Mouse (Mus musculus) limb, embryonic 10.5 days (tissue): ENCODE data around the gene Grhpr. TPM values are rescaled to one million over a fixed set of nuclear protein-coding genes. Genes with fewer than 3 reads are reported as not detected.
"Not testable (repeated sequence)": the region's sequence is repeated elsewhere in the genome, so short reads cannot be mapped to it uniquely, and the experiment has no call there.

Source experiments
- DNase-seq: peaks from one replicate; pipeline ENCODE4 v3.0.0-alpha.2; 2017; ENCODE audit warnings: low spot score
- H3K27ac ChIP-seq: fragments of 300-500 bp; sonication (generic); 2 replicates; pipeline ENCODE4 v1.5.1; 2016; ENCODE audit warnings: mild to moderate bottlenecking
- H3K27me3 ChIP-seq: fragments of 300-500 bp; sonication (generic); 2 replicates; pipeline ENCODE4 v1.6.1; 2016; ENCODE audit warnings: low read depth, mild to moderate bottlenecking; ENCODE audit not compliant: poor library complexity, severe bottlenecking
- H3K36me3 ChIP-seq: fragments of 300-500 bp; sonication (generic); 2 replicates; pipeline ENCODE4 v1.6.1; 2016; ENCODE audit warnings: mild to moderate bottlenecking, moderate library complexity
- H3K4me1 ChIP-seq: fragments of 300-500 bp; sonication (generic); 2 replicates; pipeline ENCODE4 v1.6.1; 2016
- H3K4me3 ChIP-seq: fragments of 300-500 bp; sonication (generic); 2 replicates; pipeline ENCODE4 v1.5.1; 2016; ENCODE audit warnings: mild to moderate bottlenecking, moderate library complexity
- H3K9me3 ChIP-seq: fragments of 300-500 bp; sonication (generic); replicated peaks from 2 replicates; pipeline ENCODE4 v1.6.1; 2016; ENCODE audit warnings: mild to moderate bottlenecking
- WGBS: fragments of 180-500 bp; shearing (Covaris S2); methylation state at CpG from one replicate; pipeline ENCODE4 v1.1.7; 2016; 5-methylcytosine and 5-hydroxymethylcytosine counted together
- polyA plus RNA-seq: library from polyadenylated mRNA; unstranded; fragments of >200 nt; fragmentation: Nextera tagmentation; extraction: Ambion mirVana; gene quantifications from 2 replicates; pipeline ENCODE4 v1.2.1, GENCODE M21; 2016

Grhpr gene
- polyA plus RNA-seq, 1 experiment from 2014 or later = 80.9 TPM

- Histone ChIP-seq H3K36me3 (peaks cover 78% of the 10 kb centered on the region), H3K9me3 (no peaks in the 10 kb centered on the region), H3K4me1 (no peaks in the 10 kb centered on the region), H3K27ac (no peak overlapping the region), H3K27me3 (no peaks in the 10 kb centered on the region), H3K4me3 (no peak overlapping the region)
- 84% methylated on average over 5 of the region's 5 CpGs for WGBS
- no peak for DNase-seq
Measured at GRCm38 (mm10) chr4:45036571-45036970, 55.4 kb downstream of the Grhpr start.

DNA sequence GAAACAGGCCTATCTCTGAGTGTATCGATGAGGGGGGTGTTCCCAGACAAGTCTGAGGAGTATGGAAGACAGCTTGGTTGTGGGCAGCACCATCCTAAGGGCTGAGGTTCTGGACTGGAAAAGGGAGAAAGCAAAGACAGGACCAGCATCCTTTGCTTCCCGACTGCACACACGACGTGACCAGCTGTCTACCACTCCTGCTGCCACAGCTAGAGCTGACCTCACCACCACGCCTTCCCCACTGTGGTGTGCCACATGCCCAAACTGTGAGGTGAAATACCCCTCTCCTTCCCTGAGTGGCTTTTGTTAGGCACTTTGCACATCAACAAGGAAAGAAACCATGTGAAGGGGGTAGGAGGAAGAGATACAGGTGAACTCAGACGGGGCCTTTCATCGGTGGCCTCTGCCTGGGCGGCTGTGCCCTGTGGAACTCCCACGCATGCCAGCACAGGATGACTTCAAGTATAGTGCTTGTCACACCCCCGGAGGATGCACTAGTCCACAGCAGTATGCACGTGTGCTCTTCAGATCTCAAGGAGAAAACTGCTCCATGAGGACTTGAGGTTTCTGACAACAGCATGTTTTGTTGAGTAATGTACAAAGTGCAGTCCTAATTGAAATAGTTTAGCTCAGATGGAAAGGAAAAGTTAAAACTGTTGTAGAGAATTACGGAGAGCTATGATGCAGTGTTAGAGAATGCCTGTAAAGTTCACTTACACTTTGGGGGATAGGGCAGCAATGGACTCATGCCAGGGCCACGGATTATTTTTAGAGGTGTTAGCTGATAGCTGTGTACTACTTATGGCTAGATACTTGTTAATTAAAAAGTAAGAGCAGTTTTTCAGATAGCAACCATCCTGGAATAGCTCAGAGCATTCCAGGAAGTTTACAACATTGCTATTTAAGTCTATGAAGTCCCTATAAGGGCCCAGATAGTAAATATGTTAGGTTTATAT lies 56.5 kb downstream of the Grhpr start:
- no peaks in the 10 kb centered on the region for H3K27me3 ChIP-seq
- DNase-seq = no peak
- H3K4me1 ChIP-seq = no peaks in the 10 kb centered on the region
- H3K36me3 ChIP-seq = peaks cover 71% of the 10 kb centered on the region
- H3K9me3 ChIP-seq = no peaks in the 10 kb centered on the region
- WGBS = 91% methylated on average over 13 of the region's 13 CpGs
- H3K27ac ChIP-seq = no peak overlapping the region
- H3K4me3 ChIP-seq = no peak overlapping the region

DNA sequence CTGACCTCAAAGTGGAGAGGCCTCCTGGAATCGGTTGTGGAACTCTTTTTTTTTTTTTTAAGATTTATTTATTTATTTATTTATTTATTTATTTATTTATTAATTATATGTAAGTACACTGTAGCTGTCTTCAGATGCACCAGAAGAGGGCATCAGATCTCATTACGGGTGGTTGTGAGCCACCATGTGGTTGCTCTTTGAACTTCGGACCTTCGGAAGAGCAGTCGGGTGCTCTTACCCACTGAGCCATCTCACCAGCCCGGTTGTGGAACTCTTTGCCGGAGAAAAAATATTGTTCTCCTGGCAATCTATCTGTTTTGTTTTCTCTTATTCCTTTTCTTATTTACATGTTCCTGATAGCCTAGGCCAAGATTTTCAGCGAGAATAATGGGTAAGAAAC lies 57.7 kb downstream of the Grhpr start:
- WGBS = 66% methylated on average over 8 of the region's 8 CpGs
- not testable (repeated sequence) for DNase-seq, H3K4me3 ChIP-seq, H3K9me3 ChIP-seq, H3K27ac ChIP-seq, H3K4me1 ChIP-seq, H3K27me3 ChIP-seq
- peaks cover 66% of the 10 kb centered on the region for H3K36me3 ChIP-seq

- 92% methylated on average over 7 of the region's 7 CpGs for WGBS
Measured at GRCm38 (mm10) chr4:45039546-45039945, 58.4 kb downstream of the Grhpr start.

More at GRCm38 (mm10) chr4:45039546-45039945, 58.4 kb downstream of the Grhpr start:
- not testable (repeated sequence) for H3K4me3 ChIP-seq, H3K4me1 ChIP-seq, H3K27me3 ChIP-seq, DNase-seq, H3K9me3 ChIP-seq, H3K27ac ChIP-seq
- H3K36me3 ChIP-seq = peaks cover 66% of the 10 kb centered on the region

Other genes starting within 250 kb of the Grhpr start
- gene Zcchc7, start 225.5 kb upstream of the Grhpr start, polyA plus RNA-seq = 20.2 and 20.5 TPM in 2 replicates
- gene Zbtb5, start 31.0 kb downstream of the Grhpr start, polyA plus RNA-seq = 35.5 and 43.0 TPM in 2 replicates
- 60.8 and 71.9 TPM in 2 replicates for gene Polr1e, start 37.2 kb downstream of the Grhpr start, polyA plus RNA-seq
- gene Fbxo10, start 103.2 kb downstream of the Grhpr start, polyA plus RNA-seq = 13.7 and 17.9 TPM in 2 replicates
- gene Tomm5, start 126.7 kb downstream of the Grhpr start, polyA plus RNA-seq = 210 and 265 TPM in 2 replicates
- gene Frmpd1, start 203.5 kb downstream of the Grhpr start, polyA plus RNA-seq = 0.45 and 1.2 TPM in 2 replicates